Mouse (Mus musculus) frontal cortex, adult 2 months (tissue): Measurements from ENCODE around the gene Abca9. TPM values are rescaled to one million over a fixed set of nuclear protein-coding genes. Genes with fewer than 3 reads are reported as not detected.

Source experiments
- DNase-seq, 2 experiments: peaks; one replicate each; pipeline ENCODE4 v3.0.0; 2022; ENCODE audit warnings: low spot score in 1 of 2; ENCODE audit errors: extremely low spot score in 1 of 2
- polyA plus RNA-seq: library from polyadenylated mRNA; depleted of rRNA; stranded (reverse); fragments of >200 nt; gene quantifications from 2 replicates; pipeline ENCODE4 v1.2.3, GENCODE M21; 2012; rRNA removed

The Abca9 gene
- polyA plus RNA-seq, 1 experiment, result 3.4 TPM

DNA sequence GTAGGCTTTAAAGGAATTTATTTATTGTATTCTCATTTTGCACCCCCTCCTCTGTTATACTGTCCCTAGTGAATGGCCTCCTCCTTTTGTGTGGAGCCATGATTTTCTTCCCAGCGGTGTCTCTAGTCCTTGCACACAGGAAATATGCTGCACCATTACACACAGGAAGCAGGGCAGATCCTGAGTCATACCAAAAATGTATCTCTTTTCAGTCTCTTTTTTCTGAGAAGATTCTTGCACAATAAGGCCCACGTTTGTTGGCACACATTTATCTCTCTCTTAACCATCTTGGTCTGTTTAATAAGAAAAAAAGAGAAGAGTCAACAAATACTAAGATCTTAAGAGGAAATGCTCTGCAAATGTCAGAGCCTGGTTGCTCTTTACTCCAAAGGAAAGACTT is 76.7 kb downstream of the Abca9 start:
- DNase-seq, result no peak

DNA sequence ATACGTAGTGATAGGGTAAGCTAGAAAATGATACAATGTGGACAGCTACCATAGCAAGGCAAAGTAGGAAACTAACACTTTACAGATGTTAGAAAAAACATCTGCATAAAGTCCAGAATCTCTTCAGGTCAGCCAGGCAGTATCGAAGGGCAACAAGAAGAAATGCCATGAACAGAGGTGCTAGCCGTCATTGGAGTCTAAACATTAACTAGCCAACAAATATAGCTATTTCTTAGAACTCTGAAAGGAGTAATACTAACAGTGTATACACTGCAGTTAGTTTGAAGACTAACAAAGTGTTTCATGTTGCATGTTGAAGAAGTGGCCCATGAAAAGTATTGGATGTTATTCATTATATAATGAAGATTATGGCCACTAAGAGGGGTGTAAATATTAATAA is 95.8 kb downstream of the Abca9 start:
- DNase-seq, result no peak

DNA sequence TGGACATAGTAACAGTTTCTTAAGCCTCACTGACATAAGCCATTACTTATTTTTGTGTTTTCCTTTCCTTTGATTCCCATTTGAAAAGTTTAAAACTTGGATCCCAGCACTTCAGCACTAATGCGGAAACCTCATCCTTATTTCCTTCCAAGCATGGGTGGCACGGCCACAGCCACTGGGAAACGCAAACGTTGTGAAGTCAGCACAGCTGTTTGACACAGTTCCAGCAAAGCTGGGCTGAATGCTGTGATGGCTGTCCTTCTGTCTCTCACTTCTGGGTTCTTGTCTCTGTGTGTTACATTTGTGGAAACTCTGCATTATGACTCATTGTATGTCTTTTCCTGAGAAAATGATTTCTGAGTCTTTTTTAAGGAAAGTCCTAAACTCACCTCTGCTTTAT is 107.0 kb downstream of the Abca9 start:
- peak in 1 of 2 experiments; percentile 20 for DNase-seq

DNA sequence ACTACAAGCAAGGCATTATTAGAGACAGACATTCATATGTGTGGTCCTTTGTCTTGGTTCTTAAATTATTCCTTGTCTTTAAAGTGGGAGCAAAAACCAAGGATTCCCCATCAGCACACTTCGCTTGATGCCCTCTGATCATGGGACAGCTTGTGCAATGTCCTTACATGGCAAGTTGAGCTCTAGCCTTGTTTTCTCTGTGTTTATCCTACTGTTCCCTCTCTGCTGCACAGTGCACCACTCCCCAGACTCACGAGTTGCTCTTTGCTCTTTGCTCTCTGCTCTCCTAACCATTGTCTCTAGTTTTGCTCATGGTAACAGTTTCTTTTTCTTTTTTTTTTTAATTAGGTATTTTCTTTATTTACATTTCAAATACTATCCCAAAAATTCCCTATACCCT is 107.9 kb downstream of the Abca9 start:
- DNase-seq, result no peak

DNA sequence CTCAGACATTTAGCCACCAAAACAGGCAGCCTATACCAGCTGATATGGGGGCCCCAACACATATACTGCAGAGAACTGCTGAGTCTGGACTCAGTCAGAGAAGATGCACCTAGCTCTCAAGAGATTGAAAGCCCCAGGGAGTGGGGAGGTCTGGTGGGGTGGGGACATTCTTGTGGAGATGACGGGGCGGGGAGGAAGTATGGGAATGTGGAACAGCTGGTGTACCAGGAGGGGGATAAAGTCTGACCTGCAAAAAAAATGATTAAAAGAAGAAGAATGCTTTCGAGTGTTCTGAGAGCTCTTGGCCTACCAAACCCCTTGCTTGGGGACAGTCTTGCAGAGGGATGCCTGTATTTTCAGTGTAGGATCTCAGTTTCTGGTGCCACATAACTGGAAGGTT is 114.3 kb downstream of the Abca9 start:
- no peak for DNase-seq

Other genes starting within 250 kb of the Abca9 start
- 7.6 and 9.7 TPM in 2 replicates for gene Abca8b, start 172.4 kb downstream of the Abca9 start, polyA plus RNA-seq
- 6.1 and 6.8 TPM in 2 replicates for gene Abca8a, start 72.2 kb downstream of the Abca9 start, polyA plus RNA-seq
- gene Abca6, start 83.6 kb upstream of the Abca9 start, polyA plus RNA-seq, result 0.86 and 0.90 TPM in 2 replicates
- gene Abca5, start 169.5 kb upstream of the Abca9 start, polyA plus RNA-seq, result 11.0 and 12.5 TPM in 2 replicates
- gene Map2k6, start 230.9 kb upstream of the Abca9 start, polyA plus RNA-seq, result 10.7 TPM in 2 replicates